Mouse (Mus musculus): ENCODE measurements around the gene Trim41. TPM values are rescaled to one million over a fixed set of nuclear protein-coding genes. Genes with fewer than 3 reads are reported as not detected.
A peak's percentile ranks its signal among the peaks of the same experiment; 100 is the strongest.
"Not testable (repeated sequence)": the region's sequence is repeated elsewhere in the genome, so short reads cannot be mapped to it uniquely, and the experiment has no call there.

Gene Trim41
- total RNA-seq, 2 experiments from 2014 or later: 26.4 to 27.0 TPM

GRCm38 (mm10) chr11:48838879-48839680, 21.9 kb upstream of the Trim41 start:
- intact Hi-C loops (cut with DNase I): loop anchor here (1.0 kb wide), 1 partner anchor 14 kb away; no protein-coding TSS in a partner anchor
- no peak for DNase-seq

- DNase-seq: peak in 1 of 2 experiments; percentile 18
- intact Hi-C loops (cut with DNase I): no loop called here
Observed at GRCm38 (mm10) chr11:48838181-48838797, 21.1 kb upstream of the Trim41 start.

GRCm38 (mm10) chr11:48837310-48838180, 20.4 kb upstream of the Trim41 start:
- intact Hi-C loops (cut with DNase I): no loop called here
- peak; percentile 76 for DNase-seq

GRCm38 (mm10) chr11:48836990-48837309, 19.8 kb upstream of the Trim41 start:
- intact Hi-C loops (cut with DNase I): no loop called here
- DNase-seq: peak in 1 of 2 experiments; percentile 63

- no peak for DNase-seq
- intact Hi-C loops (cut with DNase I): loop anchor here (1.0 kb wide), 1 partner anchor 17 kb away; no protein-coding TSS in a partner anchor
Observed at GRCm38 (mm10) chr11:48835923-48836322, 18.8 kb upstream of the Trim41 start.

- intact Hi-C loops (cut with DNase I): loop anchor here (1.0 to 2.0 kb wide), 2 partner anchors 15 to 22 kb away; no protein-coding TSS in a partner anchor
- peak; percentile 92 for DNase-seq
Observed at GRCm38 (mm10) chr11:48833731-48834639, 16.8 kb upstream of the Trim41 start.

- intact Hi-C loops (cut with DNase I): loop anchor here (2.0 kb wide), 1 partner anchor 14 kb away; no protein-coding TSS in a partner anchor
- DNase-seq: no peak
Observed at GRCm38 (mm10) chr11:48833078-48833730, 16.1 kb upstream of the Trim41 start.

GRCm38 (mm10) chr11:48831273-48831672, 14.1 kb upstream of the Trim41 start:
- DNase-seq: no peak
- intact Hi-C loops (cut with DNase I): no loop called here

- DNase-seq: no peak
- intact Hi-C loops (cut with DNase I): no loop called here
Observed at GRCm38 (mm10) chr11:48830279-48830678, 13.1 kb upstream of the Trim41 start.

- intact Hi-C loops (cut with DNase I): no loop called here
- no peak for DNase-seq
Observed at GRCm38 (mm10) chr11:48827926-48828325, 10.8 kb upstream of the Trim41 start.

GRCm38 (mm10) chr11:48826752-48827096, 9.6 kb upstream of the Trim41 start:
- intact Hi-C loops (cut with DNase I): no loop called here
- DNase-seq: no peak

- intact Hi-C loops (cut with DNase I); DNase-seq: not testable (repeated sequence)
Observed at GRCm38 (mm10) chr11:48825979-48826751, 9.0 kb upstream of the Trim41 start, which contains the start of the genes Trim7 and Gm12184. Gene Trim7 (plus strand): TSS chr11:48826140. Gene Gm12184 (minus strand): TSS chr11:48826655.

GRCm38 (mm10) chr11:48824311-48824830, 7.2 kb upstream of the Trim41 start:
- intact Hi-C loops (cut with DNase I): no loop called here
- DNase-seq: no peak

- intact Hi-C loops (cut with DNase I): no loop called here
- DNase-seq: peak; percentile 53 to 64
Observed at GRCm38 (mm10) chr11:48823536-48823972, 6.4 kb upstream of the Trim41 start.

GRCm38 (mm10) chr11:48822768-48823512, 5.8 kb upstream of the Trim41 start:
- intact Hi-C loops (cut with DNase I): no loop called here
- DNase-seq: no peak

- DNase-seq; intact Hi-C loops (cut with DNase I): not testable (repeated sequence)
Observed at GRCm38 (mm10) chr11:48821299-48821698, 4.1 kb upstream of the Trim41 start.

GRCm38 (mm10) chr11:48820308-48820674, 3.1 kb upstream of the Trim41 start:
- no peak for DNase-seq
- intact Hi-C loops (cut with DNase I): no loop called here
